Mouse (Mus musculus): ENCODE data around the gene Prss44. TPM values are rescaled to one million over a fixed set of nuclear protein-coding genes. Genes with fewer than 3 reads are reported as not detected.

The Prss44 gene
- polyA plus RNA-seq, 1 experiment from 2014 or later: not detected

DNA sequence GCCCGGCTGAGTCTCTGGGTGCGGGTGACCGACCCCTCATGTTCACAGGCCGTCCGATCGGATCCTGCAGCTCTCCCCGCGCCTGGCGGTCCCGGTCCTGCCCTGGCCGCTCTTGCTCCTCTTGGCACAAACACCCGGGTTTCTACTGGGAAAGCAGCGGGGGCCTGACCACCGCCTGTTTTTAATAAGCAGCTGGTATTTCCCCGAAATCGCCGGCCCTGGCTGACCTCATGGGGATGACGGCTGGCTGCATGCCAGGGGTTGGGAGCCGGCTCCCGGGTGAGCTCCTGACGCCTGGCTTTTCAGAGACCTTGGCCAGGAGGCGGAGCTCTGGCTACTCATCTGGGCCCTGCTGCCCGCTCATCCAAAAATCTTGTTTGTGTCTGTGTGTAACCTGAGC lies 32.1 kb upstream of the Prss44 start:
- Histone ChIP-seq H3K4me2 (replicated peaks; ENCODE audit: low read depth, low read length) (peak overlapping the region; percentile 87), H3K9ac (ENCODE audit: low read depth, low read length) (peak overlapping the region; percentile 70), H3K9me3 (ENCODE audit: control insufficient read depth, low read length) (no peaks in the 10 kb centered on the region), H3K36me3 (ENCODE audit: control insufficient read depth, insufficient read depth, low read length) (no peaks in the 10 kb centered on the region), H3K4me3 (ENCODE audit: low read length) (peak overlapping the region; percentile 48), H3K27me3 (ENCODE audit: control insufficient read depth, insufficient read depth, low read length) (no peaks in the 10 kb centered on the region), H3K27ac (ENCODE audit: low read depth, low read length) (no peak overlapping the region), H3K4me1 (ENCODE audit: control insufficient read depth, insufficient read depth, low read length) (peaks cover 7% of the 10 kb centered on the region; the same call in 1 of the 2 replicates)
- WGBS: under 1% methylated on average over 23 of the region's 23 CpGs
- ATAC-seq (ENCODE audit: low FRiP score, low TSS enrichment): peak; percentile 58

DNA sequence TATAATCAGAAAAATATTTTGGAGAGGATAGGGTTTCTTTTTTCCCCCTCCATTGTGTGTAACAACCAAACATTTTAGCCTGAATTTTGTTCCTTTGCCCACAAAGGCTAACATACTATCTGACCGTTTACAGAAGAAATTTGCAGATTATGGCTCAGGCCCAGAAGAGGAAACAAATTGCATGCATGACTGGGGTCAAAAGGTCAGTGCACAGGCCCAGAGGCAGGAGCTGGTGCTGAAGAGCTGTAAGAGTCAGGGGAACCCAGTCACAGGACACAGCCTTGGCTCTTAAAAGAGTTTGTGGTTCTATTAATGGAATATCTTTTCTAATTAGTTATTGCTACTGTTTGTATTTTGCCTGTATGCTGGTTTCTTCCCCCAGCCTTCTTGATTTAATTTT lies 30.2 kb upstream of the Prss44 start:
- Histone ChIP-seq H3K9me3 (ENCODE audit: control insufficient read depth, low read length) (no peaks in the 10 kb centered on the region), H3K27me3 (ENCODE audit: control insufficient read depth, insufficient read depth, low read length) (no peaks in the 10 kb centered on the region), H3K4me1 (ENCODE audit: control insufficient read depth, insufficient read depth, low read length) (peaks cover 7% of the 10 kb centered on the region; the same call in 1 of the 2 replicates), H3K4me3 (ENCODE audit: low read length) (no peak overlapping the region), H3K27ac (ENCODE audit: low read depth, low read length) (no peak overlapping the region), H3K4me2 (replicated peaks; ENCODE audit: low read depth, low read length) (no peak overlapping the region), H3K36me3 (ENCODE audit: control insufficient read depth, insufficient read depth, low read length) (no peaks in the 10 kb centered on the region), H3K9ac (ENCODE audit: low read depth, low read length) (no peak overlapping the region)
- ATAC-seq (ENCODE audit: low FRiP score, low TSS enrichment): no peak
- WGBS: 56% methylated on average over 1 of the region's 1 CpGs

DNA sequence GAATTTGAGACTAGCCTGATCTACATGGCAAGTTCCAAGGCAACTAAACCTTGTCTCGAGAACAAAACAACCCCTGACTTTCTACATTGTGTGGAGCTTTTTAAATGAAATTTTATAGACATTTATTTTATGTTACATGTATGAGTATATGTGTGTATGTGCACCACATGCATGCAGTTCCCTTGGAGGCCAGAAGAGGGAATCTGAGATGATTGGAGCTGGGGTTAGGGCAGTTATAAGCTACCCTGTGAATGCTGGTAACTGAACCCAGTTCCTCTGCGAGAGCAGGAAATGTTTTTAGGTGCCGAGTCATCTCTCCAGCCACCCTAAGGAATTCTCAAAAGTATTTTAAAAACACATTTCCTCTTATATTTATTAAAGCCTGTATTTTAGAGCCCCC lies 25.6 kb upstream of the Prss44 start:
- no peak overlapping the region for H3K9ac ChIP-seq (ENCODE audit: low read depth, low read length)
- no peak for ATAC-seq (ENCODE audit: low FRiP score, low TSS enrichment)
- WGBS: 89% methylated on average over 3 of the region's 3 CpGs
- no peaks in the 10 kb centered on the region for H3K27me3 ChIP-seq (ENCODE audit: control insufficient read depth, insufficient read depth, low read length)
- no peak overlapping the region for H3K4me2 ChIP-seq (replicated peaks; ENCODE audit: low read depth, low read length)
- H3K27ac ChIP-seq (ENCODE audit: low read depth, low read length): no peak overlapping the region
- no peaks in the 10 kb centered on the region for H3K36me3 ChIP-seq (ENCODE audit: control insufficient read depth, insufficient read depth, low read length)
- H3K4me1 ChIP-seq (ENCODE audit: control insufficient read depth, insufficient read depth, low read length): no peaks in the 10 kb centered on the region
- H3K9me3 ChIP-seq (ENCODE audit: control insufficient read depth, low read length): no peaks in the 10 kb centered on the region
- no peak overlapping the region for H3K4me3 ChIP-seq (ENCODE audit: low read length)

DNA sequence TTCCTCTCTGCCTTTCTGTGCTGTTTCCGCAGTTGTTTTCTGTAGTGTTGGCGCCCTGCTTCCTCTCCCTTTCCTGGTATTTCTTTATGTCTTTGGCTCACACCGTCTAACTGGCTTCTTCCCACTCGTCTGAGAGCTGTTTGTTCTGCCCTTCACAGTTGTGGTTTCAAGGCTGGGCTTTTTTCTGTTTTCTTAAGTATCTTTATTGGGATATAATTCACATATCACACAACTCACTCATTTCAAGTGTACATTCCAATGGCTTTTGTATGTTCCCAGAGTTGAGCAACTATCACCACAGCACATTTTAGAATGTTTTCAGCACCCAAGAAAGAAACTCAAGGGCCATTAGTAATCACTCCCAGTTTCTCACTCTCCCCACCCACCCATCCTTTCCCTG lies 23.3 kb upstream of the Prss44 start:
- H3K4me3 ChIP-seq (ENCODE audit: low read length): no peak overlapping the region
- no peaks in the 10 kb centered on the region for H3K4me1 ChIP-seq (ENCODE audit: control insufficient read depth, insufficient read depth, low read length)
- no peaks in the 10 kb centered on the region for H3K9me3 ChIP-seq (ENCODE audit: control insufficient read depth, low read length)
- WGBS: 71% methylated on average over 4 of the region's 4 CpGs
- H3K4me2 ChIP-seq (replicated peaks; ENCODE audit: low read depth, low read length): no peak overlapping the region
- no peak overlapping the region for H3K9ac ChIP-seq (ENCODE audit: low read depth, low read length)
- no peaks in the 10 kb centered on the region for H3K27me3 ChIP-seq (ENCODE audit: control insufficient read depth, insufficient read depth, low read length)
- H3K36me3 ChIP-seq (ENCODE audit: control insufficient read depth, insufficient read depth, low read length): no peaks in the 10 kb centered on the region
- H3K27ac ChIP-seq (ENCODE audit: low read depth, low read length): no peak overlapping the region
- ATAC-seq (ENCODE audit: low FRiP score, low TSS enrichment): no peak

- Histone ChIP-seq H3K4me2 (replicated peaks; ENCODE audit: low read depth, low read length) (no peak overlapping the region), H3K9me3 (ENCODE audit: control insufficient read depth, low read length) (no peaks in the 10 kb centered on the region), H3K4me1 (ENCODE audit: control insufficient read depth, insufficient read depth, low read length) (no peaks in the 10 kb centered on the region), H3K4me3 (ENCODE audit: low read length) (no peak overlapping the region), H3K36me3 (ENCODE audit: control insufficient read depth, insufficient read depth, low read length) (no peaks in the 10 kb centered on the region), H3K27ac (ENCODE audit: low read depth, low read length) (no peak overlapping the region), H3K9ac (ENCODE audit: low read depth, low read length) (no peak overlapping the region), H3K27me3 (ENCODE audit: control insufficient read depth, insufficient read depth, low read length) (no peaks in the 10 kb centered on the region)
- ATAC-seq (ENCODE audit: low FRiP score, low TSS enrichment): no peak
- WGBS: 82% methylated on average over 10 of the region's 10 CpGs
Measured at GRCm38 (mm10) chr9:110797013-110797412, 16.8 kb upstream of the Prss44 start.

- Histone ChIP-seq H3K4me2 (replicated peaks; ENCODE audit: low read depth, low read length) (no peak within 1 kb of the TSS), H3K36me3 (ENCODE audit: control insufficient read depth, insufficient read depth, low read length) (no peaks in the 10 kb centered on the region), H3K27me3 (ENCODE audit: control insufficient read depth, insufficient read depth, low read length) (no peaks in the 10 kb centered on the region), H3K9me3 (ENCODE audit: control insufficient read depth, low read length) (no peaks in the 10 kb centered on the region), H3K27ac (ENCODE audit: low read depth, low read length) (no peak within 1 kb of the TSS), H3K9ac (ENCODE audit: low read depth, low read length) (no peak within 1 kb of the TSS), H3K4me1 (ENCODE audit: control insufficient read depth, insufficient read depth, low read length) (no peaks in the 10 kb centered on the region), H3K4me3 (ENCODE audit: low read length) (no peak within 1 kb of the TSS)
- WGBS: 94% methylated on average over 14 of the region's 14 CpGs
- no peak for ATAC-seq (ENCODE audit: low FRiP score, low TSS enrichment)
Measured at GRCm38 (mm10) chr9:110797866-110798265, 15.9 kb upstream of the Prss44 start, which contains the start of gene Prss42. Gene Prss42, plus strand, starts transcription at chr9:110798166.

- H3K4me3 ChIP-seq (ENCODE audit: low read length): no peak overlapping the region
- WGBS: 95% methylated on average over 8 of the region's 8 CpGs
- ATAC-seq (ENCODE audit: low FRiP score, low TSS enrichment): no peak
Measured at GRCm38 (mm10) chr9:110800834-110801479, 12.8 kb upstream of the Prss44 start.

DNA sequence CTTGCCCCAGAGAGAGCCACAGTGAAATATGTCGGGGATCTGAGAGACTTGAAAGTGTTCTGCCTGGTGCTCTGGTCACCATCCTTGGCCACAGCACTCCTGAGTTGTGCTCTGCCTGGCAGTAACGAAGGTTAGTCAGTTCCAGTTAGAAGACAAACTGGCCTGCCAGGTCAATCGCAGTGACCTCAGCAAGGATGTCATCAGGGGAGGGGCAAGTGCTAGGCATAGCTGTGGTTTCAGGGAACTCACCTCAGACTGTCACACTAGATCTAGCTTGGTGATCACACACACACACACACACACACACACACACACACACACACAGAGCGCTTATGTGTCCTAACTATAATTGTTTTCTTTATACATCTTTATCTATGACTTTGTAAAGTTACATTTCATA lies 10.5 kb upstream of the Prss44 start:
- Histone ChIP-seq H3K4me2 (replicated peaks; ENCODE audit: low read depth, low read length) (no peak overlapping the region), H3K9ac (ENCODE audit: low read depth, low read length) (no peak overlapping the region), H3K27me3 (ENCODE audit: control insufficient read depth, insufficient read depth, low read length) (no peaks in the 10 kb centered on the region), H3K4me3 (ENCODE audit: low read length) (no peak overlapping the region), H3K27ac (ENCODE audit: low read depth, low read length) (no peak overlapping the region), H3K9me3 (ENCODE audit: control insufficient read depth, low read length) (no peaks in the 10 kb centered on the region), H3K36me3 (ENCODE audit: control insufficient read depth, insufficient read depth, low read length) (no peaks in the 10 kb centered on the region), H3K4me1 (ENCODE audit: control insufficient read depth, insufficient read depth, low read length) (no peaks in the 10 kb centered on the region)
- ATAC-seq (ENCODE audit: low FRiP score, low TSS enrichment): no peak
- WGBS: 68% methylated on average over 4 of the region's 4 CpGs

More at GRCm38 (mm10) chr9:110800834-110801479, 12.8 kb upstream of the Prss44 start:
- no peaks in the 10 kb centered on the region for H3K27me3 ChIP-seq (ENCODE audit: control insufficient read depth, insufficient read depth, low read length)
- no peaks in the 10 kb centered on the region for H3K36me3 ChIP-seq (ENCODE audit: control insufficient read depth, insufficient read depth, low read length)
- no peak overlapping the region for H3K27ac ChIP-seq (ENCODE audit: low read depth, low read length)
- H3K9ac ChIP-seq (ENCODE audit: low read depth, low read length): no peak overlapping the region
- H3K4me1 ChIP-seq (ENCODE audit: control insufficient read depth, insufficient read depth, low read length): no peaks in the 10 kb centered on the region
- H3K4me2 ChIP-seq (replicated peaks; ENCODE audit: low read depth, low read length): no peak overlapping the region
- H3K9me3 ChIP-seq (ENCODE audit: control insufficient read depth, low read length): no peaks in the 10 kb centered on the region

GRCm38 (mm10) chr9:110810051-110810450 lies 3.7 kb upstream of the Prss44 start:
- Histone ChIP-seq H3K4me3 (ENCODE audit: low read length) (no peak overlapping the region), H3K9ac (ENCODE audit: low read depth, low read length) (no peak overlapping the region), H3K27me3 (ENCODE audit: control insufficient read depth, insufficient read depth, low read length) (no peaks in the 10 kb centered on the region), H3K9me3 (ENCODE audit: control insufficient read depth, low read length) (no peaks in the 10 kb centered on the region), H3K27ac (ENCODE audit: low read depth, low read length) (no peak overlapping the region), H3K4me2 (replicated peaks; ENCODE audit: low read depth, low read length) (no peak overlapping the region), H3K4me1 (ENCODE audit: control insufficient read depth, insufficient read depth, low read length) (no peaks in the 10 kb centered on the region), H3K36me3 (ENCODE audit: control insufficient read depth, insufficient read depth, low read length) (no peaks in the 10 kb centered on the region)
- ATAC-seq (ENCODE audit: low FRiP score, low TSS enrichment): no peak
- WGBS: 84% methylated on average over 4 of the region's 4 CpGs
